Mouse (Mus musculus): ENCODE measurements around the gene Nfil3.

Gene Nfil3

GRCm38 (mm10) chr13:52942876-52943388, 37.9 kb downstream of the Nfil3 start:
- DNase-seq (ENCODE audit: low read depth, low spot score) = no peak

- DNase-seq (ENCODE audit: low read depth, low spot score) = no peak
Measured at GRCm38 (mm10) chr13:52940956-52941355, 39.9 kb downstream of the Nfil3 start.

DNA sequence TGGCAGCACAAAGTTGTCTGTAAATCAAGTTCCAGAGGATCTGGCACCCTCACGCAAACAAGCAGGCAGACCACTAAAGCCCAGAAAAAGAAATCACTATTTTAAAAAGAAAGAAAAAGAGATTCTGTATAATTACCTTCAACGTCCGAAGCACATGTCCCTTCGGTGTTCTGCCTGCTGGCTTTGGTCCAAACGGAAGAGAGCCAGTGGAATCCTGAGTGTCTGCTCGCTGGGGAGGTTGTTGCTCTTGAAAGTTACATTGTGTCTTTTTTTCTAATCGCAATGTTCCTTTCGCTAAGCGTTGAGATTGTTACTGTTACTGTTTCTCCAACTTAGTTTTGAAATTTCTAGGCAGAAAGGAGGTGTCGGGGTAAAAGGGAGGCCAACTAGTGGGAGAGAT, 50.3 kb downstream of the Nfil3 start:
- no peak for DNase-seq (ENCODE audit: low read depth, low spot score)

- DNase-seq (ENCODE audit: low read depth, low spot score) = peak; percentile 78
Measured at GRCm38 (mm10) chr13:52929209-52930171, 51.4 kb downstream of the Nfil3 start, which contains the start of gene Auh. Gene Auh, minus strand, starts transcription at chr13:52929681.

DNA sequence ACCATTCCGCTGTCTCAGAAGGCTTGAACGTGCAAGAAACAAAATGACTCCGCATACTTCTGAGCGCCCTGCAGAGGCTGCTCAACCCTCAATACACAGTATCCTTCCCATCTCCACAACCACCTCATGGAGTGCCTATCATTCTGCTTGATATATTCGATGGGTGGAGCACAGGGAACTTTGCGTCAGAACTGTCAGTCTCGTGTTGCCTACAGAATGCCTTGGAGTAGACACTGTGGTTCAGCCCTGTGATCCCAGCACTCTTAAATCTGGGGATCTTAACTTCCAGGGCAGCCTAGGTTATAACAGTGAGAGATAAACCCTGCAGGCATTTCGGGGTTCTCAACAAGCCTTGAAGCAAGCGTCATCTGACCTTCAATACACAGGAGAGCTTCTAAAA, 52.5 kb downstream of the Nfil3 start:
- no peak for DNase-seq (ENCODE audit: low read depth, low spot score)

- no peak for DNase-seq (ENCODE audit: low read depth, low spot score)
Measured at GRCm38 (mm10) chr13:52924457-52924856, 56.4 kb downstream of the Nfil3 start.

DNA sequence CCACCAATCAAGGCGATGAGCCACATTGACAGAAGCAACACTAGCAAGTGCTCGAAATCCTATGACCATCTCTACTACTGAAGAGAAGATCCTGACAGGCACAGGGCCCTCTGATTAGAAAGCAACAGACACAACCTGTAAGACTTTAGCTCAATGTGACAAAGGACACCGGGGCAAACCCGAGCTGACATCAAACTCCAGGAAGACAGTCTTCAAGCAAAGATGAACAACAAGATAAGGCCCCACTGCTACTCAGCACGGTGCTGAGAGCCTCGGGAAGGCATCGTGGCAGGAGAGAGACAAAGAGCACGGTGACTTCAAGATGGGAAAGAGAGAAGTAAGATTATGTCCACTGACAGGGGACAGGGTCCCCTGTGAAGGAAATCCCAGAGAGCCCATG, 58.9 kb downstream of the Nfil3 start:
- DNase-seq (ENCODE audit: low read depth, low spot score) = no peak

DNA sequence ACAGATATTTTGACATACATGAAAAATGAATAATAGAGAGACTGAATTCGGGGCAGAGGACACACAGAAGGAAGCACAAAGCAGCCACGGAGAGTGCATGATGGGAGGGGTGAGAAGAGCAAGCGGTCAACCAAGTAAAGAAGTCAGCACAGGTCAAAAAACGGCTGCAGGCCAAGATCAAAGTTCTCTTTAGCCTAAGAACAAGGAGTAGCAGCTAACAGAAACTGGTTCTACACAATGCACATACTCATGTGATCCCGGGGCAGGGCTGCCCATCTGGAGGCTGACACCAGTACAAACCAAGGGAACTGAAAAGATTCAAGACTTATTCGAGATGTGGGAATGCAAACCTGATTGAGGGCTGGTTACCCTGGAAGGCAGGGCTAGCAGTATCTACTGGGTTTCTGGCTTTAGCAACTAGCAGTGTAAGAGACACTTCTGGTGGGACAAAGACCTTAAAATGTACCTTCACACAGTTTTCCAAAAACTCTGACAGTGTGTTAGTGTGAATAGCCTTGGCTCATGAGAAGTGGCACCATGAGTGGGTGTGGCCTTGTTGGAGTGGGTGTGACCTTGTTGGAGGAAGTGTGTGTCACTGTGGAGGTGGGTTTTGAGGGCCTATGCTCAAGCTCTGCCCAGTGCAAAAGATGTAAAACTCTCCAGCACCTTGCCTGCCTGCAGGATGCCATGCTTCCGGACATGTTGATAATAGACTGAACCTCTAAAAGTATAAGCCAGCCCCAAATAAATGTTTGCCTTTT, 59.6 kb downstream of the Nfil3 start:
- no peak for DNase-seq (ENCODE audit: low read depth, low spot score)

- no peak for DNase-seq (ENCODE audit: low read depth, low spot score)
Measured at GRCm38 (mm10) chr13:52919790-52920352, 61.0 kb downstream of the Nfil3 start.

DNA sequence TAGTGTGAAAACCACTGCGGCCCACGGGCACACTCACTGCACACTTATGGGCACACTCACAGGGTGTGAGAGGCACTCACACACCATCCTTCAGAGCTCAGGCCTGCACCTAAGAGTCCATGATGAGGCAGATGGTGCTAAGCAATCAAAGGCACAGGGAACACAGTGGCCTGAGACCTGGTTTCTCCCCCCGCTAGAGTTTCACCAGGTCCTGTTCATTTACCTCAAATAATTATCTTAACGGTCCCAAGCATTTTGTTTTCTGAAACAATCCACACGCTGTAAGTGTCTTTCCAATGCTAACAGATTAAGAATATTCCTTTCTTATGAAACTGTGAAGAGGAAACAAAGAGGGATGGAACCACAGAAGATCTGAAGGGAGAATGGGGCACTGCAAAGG, 62.5 kb downstream of the Nfil3 start:
- no peak for DNase-seq (ENCODE audit: low read depth, low spot score)

Data from WW6 (cell line).